Mouse (Mus musculus) lung, postnatal 10 days (tissue): Measurements from ENCODE around the gene Dxo.
"Not testable (repeated sequence)": the region's sequence is repeated elsewhere in the genome, so short reads cannot be mapped to it uniquely, and the experiment has no call there.

Source experiments
- DNase-seq: peaks from one replicate; pipeline ENCODE4 v3.0.0; 2021

The Dxo gene

DNA sequence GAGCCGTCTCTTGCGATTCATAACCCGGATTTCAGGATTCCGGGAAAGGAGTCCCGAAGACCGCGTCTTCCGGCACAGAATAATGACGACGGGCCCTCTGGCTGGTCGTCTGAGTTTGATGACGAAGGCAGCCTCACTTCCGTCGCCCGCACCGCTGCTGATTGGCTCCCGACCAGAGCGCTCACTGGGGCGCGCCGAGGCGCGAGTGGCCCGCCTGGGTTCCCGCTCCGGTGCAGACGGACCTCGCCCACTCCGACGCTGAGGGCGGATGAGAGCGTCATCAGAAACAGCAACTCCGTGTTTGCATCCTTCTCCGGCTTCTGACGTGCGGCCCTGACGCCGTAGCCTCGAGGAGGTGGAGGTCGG is at the start of gene Dxo, which contains the start of gene Stk19:
Dxo (plus strand) TSS at position 164 of the 366 bp plus-strand sequence.
Stk19 (minus strand) TSS at position 90 of the 366 bp plus-strand sequence.
- peak; percentile 97 for DNase-seq

DNA sequence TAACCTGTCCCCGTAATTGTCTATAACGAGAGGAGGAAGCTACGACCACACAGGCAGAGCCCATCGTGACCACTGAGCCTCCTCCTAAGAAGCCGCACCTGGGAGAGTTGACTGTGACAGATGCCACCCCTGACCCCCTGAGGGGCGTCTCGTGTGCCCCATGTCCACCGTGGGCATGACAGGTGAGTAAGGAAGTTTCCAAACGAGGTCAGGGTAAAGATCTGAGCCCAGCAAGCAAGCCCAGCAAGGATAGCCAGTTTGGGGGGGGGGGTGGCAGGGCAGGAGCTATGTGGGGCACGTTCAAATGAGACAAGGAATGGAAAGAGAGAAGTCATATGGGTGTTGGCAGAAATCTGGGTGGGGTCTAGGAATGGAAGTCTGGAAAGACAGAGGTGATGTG is 41.8 kb upstream of the Dxo start:
- DNase-seq = no peak

DNA sequence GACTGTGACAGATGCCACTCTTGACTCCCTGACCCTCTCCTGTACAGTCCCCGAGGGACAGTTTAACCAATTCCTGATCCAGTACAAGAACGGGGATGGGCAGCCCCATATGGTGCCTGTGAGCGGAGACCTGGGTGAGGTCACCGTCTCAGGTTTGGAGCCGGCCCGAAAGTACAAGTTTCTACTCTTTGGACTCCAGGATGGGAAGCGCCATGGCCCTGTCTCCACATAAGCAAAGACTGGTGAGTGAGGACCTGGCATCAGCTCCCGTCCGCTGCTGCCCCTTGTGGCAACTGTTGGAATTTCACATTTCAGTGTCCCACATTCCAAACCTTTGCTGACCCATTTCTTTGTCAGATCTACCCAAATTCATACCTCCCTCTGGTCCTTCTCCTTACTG is 41.2 kb upstream of the Dxo start:
- peak; percentile 65 for DNase-seq

DNA sequence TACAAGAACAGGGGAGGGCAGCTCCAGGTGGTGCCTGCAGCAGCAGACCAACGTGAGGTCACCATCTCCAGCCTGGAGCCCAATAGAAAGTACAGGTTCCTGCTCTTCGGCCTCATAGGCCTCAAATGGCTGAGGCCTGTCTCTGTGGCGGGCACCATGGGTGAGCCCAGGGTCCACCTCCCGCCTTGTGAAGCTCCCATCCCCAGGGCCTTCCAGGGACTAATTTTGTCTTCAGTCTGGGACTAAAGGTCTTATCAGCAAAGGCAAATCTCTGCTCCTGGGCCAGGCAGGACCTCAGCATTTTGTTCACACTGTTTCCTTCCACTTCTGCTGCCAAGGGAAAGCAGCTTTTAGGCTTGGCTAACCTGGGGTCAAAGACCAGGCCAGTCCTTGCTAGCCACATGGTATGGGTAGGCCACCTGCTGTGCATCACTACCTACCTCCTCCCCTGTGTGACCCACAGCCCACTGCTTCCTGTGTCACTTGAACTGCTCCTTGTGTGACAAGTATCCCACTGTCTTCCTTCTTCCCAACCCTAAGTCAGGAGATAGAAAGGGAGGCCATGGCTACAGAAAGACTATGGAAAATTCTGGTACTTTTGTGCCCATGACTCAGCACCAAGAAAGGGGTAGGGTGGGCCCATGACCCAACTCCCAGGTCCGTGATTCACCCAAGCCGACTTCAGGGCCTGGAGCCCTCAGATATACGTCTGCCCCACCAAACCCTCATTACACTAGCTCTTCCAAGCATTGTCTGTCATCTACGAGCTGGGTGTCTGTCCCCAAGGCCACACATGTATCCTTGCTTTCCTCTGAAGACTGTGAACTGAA is 40.3 kb upstream of the Dxo start:
- no peak for DNase-seq

GRCm38 (mm10) chr17:34797211-34797995 is 39.4 kb upstream of the Dxo start:
- DNase-seq = not testable (repeated sequence)

DNA sequence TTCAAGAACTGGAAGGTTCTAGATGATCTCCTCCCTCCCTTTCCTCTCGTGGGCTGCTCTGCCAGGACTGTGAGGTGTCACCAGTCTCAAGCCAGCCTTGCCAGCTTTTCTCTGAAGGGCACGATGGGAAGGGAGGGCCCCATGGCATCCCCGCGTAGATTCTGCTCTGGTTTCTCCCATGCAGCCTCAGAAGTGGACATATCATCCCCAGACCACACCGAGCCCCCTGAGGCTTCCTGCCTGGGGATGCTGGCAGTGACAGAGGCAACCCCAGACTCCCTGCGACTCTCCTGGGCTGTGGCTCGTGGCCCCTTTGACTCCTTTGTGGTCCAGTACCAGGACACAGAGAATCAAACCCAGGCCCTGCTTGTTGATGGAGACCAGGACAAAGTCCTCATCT is 38.7 kb upstream of the Dxo start:
- not testable (repeated sequence) for DNase-seq

DNA sequence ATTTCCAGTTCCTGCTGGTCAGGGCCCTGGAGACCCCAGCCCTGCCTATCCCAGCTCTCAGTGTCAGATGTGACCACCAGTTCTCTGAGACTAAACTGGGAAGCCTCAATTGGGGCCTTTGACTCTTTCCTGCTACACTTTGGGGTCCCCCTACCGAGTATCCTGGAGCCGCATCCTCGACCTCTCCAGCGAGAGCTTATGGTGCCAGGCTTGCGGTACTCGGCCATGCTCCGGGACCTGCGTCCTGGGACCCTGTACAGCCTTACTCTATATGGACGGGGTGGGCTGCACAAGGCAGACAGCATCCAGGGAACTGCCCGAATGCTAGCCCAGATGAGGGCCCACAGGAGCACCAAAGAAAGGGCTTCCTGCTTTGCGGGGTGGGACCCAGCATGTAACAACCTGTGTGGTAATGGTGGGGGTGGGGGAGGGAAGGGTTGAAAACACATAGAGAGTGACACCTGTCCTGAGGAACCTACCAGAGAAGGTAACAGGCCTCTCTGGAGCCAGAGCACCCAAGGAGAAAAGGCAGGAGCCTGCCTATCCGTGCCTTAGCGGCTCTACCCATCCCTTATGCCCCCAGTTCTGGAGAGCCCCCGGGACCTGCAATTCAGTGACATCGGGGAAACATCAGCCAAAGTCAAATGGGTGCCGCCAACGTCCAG is 37.8 kb upstream of the Dxo start:
- no peak for DNase-seq

GRCm38 (mm10) chr17:34799531-34799925 is 37.3 kb upstream of the Dxo start:
- no peak for DNase-seq

GRCm38 (mm10) chr17:34800781-34801305 is 36.0 kb upstream of the Dxo start:
- not testable (repeated sequence) for DNase-seq

GRCm38 (mm10) chr17:34802756-34803155 is 34.1 kb upstream of the Dxo start:
- not testable (repeated sequence) for DNase-seq

- not testable (repeated sequence) for DNase-seq
Observed at GRCm38 (mm10) chr17:34803367-34803766, 33.5 kb upstream of the Dxo start.

DNA sequence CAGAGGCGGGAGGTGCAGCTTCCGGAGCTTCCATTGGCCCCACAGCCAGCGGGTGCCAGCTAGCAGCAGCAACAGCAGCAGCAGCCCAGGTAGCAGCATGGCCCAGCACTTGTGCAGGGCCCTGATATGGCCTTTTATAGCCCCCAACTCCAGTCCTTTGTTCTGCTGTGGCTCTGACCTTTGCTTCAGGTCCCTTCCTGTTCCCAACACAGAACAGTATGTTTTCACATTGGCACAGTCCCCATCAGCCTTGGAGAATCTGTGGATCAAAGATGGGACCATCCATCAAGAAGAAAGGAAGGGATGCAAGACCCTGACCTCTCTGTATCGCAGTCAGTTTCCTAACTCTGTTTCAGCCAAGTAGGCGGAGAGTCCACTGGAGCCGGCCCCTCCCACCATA is 32.5 kb upstream of the Dxo start, which contains the start of gene Cyp21a1:
Cyp21a1 (minus strand) TSS at position 261 of the 400 bp plus-strand sequence.
- not testable (repeated sequence) for DNase-seq

DNA sequence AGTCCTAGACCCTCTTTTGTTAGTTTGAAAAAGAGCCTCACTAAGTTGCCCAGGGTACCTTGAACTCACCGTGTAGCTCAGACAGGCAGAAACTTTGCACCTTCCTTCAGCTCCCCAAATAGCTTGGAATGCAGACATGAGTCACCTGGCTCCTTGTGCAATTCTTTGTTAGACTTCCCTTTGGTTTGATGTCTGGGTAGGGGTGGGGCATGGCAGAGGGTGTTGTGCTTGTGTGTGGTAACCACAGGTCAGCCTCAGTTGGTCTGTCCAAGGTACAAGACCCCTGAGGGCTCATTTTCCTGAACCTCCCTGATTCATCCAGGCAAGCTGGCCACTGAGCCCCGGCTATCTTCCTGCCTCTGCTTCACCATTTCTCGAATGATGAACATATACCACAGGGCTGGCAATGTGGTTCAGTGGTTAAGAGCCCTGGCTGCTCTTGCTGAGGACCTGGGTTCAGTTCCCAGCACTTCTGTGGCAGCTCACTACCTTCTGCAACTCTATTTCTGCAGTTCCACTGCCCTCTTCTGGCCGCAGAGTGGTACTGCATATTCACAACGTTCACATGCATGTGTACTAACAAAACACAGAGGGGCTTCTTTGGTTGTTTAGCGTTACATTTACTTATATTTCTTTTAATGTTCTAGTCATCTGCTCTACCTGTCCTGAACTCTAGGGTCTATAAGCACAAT is 31.8 kb upstream of the Dxo start:
- no peak for DNase-seq

- DNase-seq = no peak
Observed at GRCm38 (mm10) chr17:34807176-34807575, 29.6 kb upstream of the Dxo start.

- DNase-seq = no peak
Observed at GRCm38 (mm10) chr17:34808599-34809205, 28.1 kb upstream of the Dxo start.

DNA sequence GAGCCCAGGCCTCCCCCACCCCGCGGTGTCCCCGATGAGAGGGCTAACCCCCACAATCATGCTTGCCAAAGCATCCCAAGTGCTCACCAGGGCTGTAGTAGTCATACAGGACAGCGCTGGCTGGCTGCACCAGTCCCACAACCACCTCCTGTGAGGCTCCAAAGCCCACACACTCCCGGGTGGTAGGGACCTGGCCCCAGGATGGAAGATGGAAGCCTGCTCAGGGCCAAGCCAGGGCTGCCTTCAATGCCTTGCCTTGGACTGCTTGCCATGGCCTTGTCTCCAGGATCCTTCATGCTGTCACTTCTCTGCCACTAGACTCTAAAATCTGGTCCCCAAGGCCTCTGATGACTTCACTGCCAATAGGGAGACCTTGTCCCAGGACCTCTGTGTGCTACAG is 26.4 kb upstream of the Dxo start:
- DNase-seq = not testable (repeated sequence)

DNA sequence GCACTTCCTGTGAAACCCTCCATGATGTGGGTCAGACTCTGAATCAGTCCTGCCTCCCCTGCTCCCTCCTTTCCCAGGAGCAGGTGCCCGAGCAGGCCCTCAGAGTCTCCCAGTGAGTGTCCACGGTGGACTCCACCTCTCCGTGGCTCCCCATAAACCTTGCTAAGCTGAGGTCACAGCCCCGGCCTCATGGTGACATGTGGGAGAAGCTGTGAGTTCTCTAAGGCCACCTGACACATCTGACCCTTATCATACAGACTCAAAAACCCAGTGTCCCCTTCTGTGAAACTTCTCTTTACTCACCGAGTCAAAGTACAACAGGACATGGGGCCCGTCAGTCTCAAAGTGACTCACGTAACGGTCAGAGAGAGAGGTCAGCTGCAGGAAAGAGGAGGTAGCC is 26.0 kb upstream of the Dxo start:
- not testable (repeated sequence) for DNase-seq

GRCm38 (mm10) chr17:34811275-34811674 is 25.5 kb upstream of the Dxo start:
- DNase-seq = no peak

DNA sequence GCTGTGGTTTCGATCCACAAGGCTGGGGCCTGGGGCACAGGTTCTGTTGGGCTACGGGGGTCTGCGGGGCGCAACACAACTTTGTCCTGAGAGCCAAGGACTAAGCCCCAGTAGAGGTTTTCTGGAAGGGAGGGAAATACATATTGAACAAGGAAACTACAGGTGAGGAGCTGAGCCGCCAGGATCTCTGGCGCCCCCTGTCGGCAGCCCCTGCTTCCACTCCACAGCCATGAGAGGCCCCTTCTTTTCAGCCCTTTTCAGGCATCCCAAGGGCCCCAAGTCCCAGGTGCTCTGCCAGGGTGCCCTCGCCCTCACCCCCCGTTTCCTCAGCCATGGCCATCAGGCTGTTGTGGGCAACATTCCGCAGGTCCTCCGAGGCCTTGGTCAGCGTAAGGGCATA is 23.1 kb upstream of the Dxo start:
- DNase-seq = not testable (repeated sequence)

- DNase-seq = no peak
Observed at GRCm38 (mm10) chr17:34814818-34815370, 21.9 kb upstream of the Dxo start.

DNA sequence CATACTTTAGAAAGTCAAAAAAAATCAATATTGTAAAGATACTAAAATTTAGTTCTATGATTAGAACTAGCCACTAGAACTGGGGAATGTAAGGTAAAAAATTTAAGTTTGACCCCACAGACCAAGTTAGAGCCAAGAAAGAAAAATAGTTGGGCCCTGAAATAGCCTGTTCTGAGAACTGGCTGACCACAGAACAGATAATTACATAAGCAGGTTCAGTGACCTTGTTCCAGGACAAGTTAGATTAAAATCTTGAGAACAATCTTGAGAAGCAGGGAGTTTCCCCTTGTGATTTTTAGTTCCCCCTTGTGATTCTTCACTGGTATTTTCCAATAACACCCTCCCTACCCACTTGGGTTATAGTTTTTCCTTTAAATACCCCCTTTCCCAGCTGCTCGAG is 6.0 kb upstream of the Dxo start:
- DNase-seq = not testable (repeated sequence)
